Mouse (Mus musculus) limb, embryonic 12.5 days (tissue): ENCODE measurements around the gene Gm7138. TPM values are rescaled to one million over a fixed set of nuclear protein-coding genes. Genes with fewer than 3 reads are reported as not detected.
"Not testable (repeated sequence)": the region's sequence is repeated elsewhere in the genome, so short reads cannot be mapped to it uniquely, and the experiment has no call there.

Experiments used
- ATAC-seq: fragments of 200-750 bp; cut with Nextera tagmentation; 2 replicates; pipeline ENCODE4 v1.8.0; 2017; ENCODE audit warnings: low read depth, moderate TSS enrichment; ENCODE audit not compliant: insufficient number of reproducible peaks, insufficient read depth, low FRiP score, low TSS enrichment
- H3K27ac ChIP-seq: fragments of 300-500 bp; sonication (generic); 2 replicates; pipeline ENCODE4 v1.5.1; 2016; ENCODE audit warnings: mild to moderate bottlenecking, moderate library complexity
- H3K27me3 ChIP-seq: fragments of 300-500 bp; sonication (generic); 2 replicates; pipeline ENCODE4 v1.6.1; 2016; ENCODE audit warnings: mild to moderate bottlenecking, moderate library complexity
- H3K36me3 ChIP-seq: fragments of 300-500 bp; sonication (generic); 2 replicates; pipeline ENCODE4 v1.6.1; 2016; ENCODE audit warnings: mild to moderate bottlenecking, moderate library complexity
- H3K4me1 ChIP-seq: fragments of 300-500 bp; sonication (generic); replicated peaks from 2 replicates; pipeline ENCODE4 v1.6.1; 2016
- H3K4me2 ChIP-seq: fragments of 300-500 bp; sonication (generic); 2 replicates; pipeline ENCODE4 v1.6.1; 2016; ENCODE audit warnings: mild to moderate bottlenecking, moderate library complexity
- H3K4me3 ChIP-seq: fragments of 300-500 bp; sonication (generic); replicated peaks from 2 replicates; pipeline ENCODE4 v1.5.1; 2016; ENCODE audit warnings: mild to moderate bottlenecking
- H3K9ac ChIP-seq: fragments of 300-500 bp; sonication (generic); replicated peaks from 2 replicates; pipeline ENCODE4 v1.6.1; 2016; ENCODE audit warnings: mild to moderate bottlenecking, moderate library complexity
- H3K9me3 ChIP-seq: fragments of 300-500 bp; sonication (generic); 2 replicates; pipeline ENCODE4 v1.6.1; 2016; ENCODE audit warnings: mild to moderate bottlenecking, moderate library complexity
- whole genome bisulfite sequencing: fragments of 180-500 bp; shearing (Covaris S2); methylation state at CpG from one replicate; pipeline ENCODE4 v1.1.7; 2016; 5-methylcytosine and 5-hydroxymethylcytosine counted together
- polyA plus RNA-seq: library from polyadenylated mRNA; unstranded; fragments of >200 nt; fragmentation: Nextera tagmentation; extraction: Ambion mirVana; gene quantifications from 2 replicates; pipeline ENCODE4 v1.2.1, GENCODE M21; 2016

Gm7138 gene
- polyA plus RNA-seq, 1 experiment from 2014 or later, result not detected

DNA sequence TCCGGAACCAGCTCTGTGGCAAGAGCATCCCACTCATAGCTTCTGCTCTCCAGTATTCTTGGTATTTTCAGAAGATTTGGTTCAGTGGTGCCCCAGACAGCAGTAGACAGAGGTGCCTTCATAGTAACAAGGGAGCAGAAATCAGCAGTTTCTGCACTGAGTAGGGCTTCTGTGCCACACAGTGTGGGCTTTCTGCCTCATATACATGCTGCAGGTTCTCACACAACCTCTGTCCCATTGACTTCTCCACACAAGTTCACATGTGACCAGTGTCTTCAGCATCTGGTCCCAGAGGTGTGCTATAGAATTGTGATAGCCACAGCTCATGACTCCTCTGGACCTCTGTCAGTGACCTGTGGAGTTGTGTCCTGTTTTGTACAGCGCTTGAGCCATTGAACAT, 11.9 kb upstream of the Gm7138 start:
- 72% methylated on average over 2 of the region's 2 CpGs for WGBS
- Histone ChIP-seq H3K4me1 (no peaks in the 10 kb centered on the region), H3K27me3 (no peaks in the 10 kb centered on the region), H3K4me2 (no peak overlapping the region), H3K36me3 (no peaks in the 10 kb centered on the region), H3K9ac (no peak overlapping the region), H3K27ac (no peak overlapping the region), H3K4me3 (no peak overlapping the region), H3K9me3 (no peaks in the 10 kb centered on the region)
- ATAC-seq, result no peak

DNA sequence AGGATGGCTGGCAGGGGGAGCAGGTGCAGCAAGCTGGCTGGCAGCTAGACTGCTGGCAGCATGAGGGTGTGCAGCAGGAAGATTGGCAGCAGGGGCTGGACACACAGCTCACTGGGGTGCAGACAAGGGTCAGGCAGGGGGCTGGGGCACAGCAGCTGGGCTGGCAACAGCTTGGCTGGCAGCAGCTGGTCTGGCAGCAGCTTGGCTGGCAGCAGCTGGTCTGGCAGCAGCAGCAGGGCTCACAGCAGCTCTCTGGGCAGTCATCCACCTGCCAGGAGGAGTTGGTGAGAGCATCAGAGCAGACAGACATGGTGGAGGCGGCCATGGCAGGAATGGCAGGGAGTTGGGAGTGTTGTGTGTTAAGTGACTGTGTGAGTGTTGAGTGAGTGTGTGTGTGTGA, 11.1 kb upstream of the Gm7138 start, which contains the start of gene Gm7137:
Gene Gm7137 (minus strand): TSS at position 325 of the 400 bp plus-strand sequence.
- H3K27ac ChIP-seq, H3K4me3 ChIP-seq, H3K27me3 ChIP-seq, H3K4me1 ChIP-seq, H3K4me2 ChIP-seq, H3K36me3 ChIP-seq, H3K9me3 ChIP-seq, H3K9ac ChIP-seq, ATAC-seq: not testable (repeated sequence)
- WGBS, result 42% methylated on average over 1 of the region's 1 CpGs

GRCm38 (mm10) chr10:77783396-77783795, 6.7 kb upstream of the Gm7138 start:
- not testable (repeated sequence) for H3K36me3 ChIP-seq, ATAC-seq, H3K27me3 ChIP-seq, H3K27ac ChIP-seq, H3K4me1 ChIP-seq, H3K9me3 ChIP-seq, H3K4me3 ChIP-seq, H3K9ac ChIP-seq, H3K4me2 ChIP-seq
- 84% methylated on average over 3 of the region's 3 CpGs for WGBS

- not testable (repeated sequence) for ATAC-seq, H3K27ac ChIP-seq, H3K4me1 ChIP-seq, H3K9ac ChIP-seq, H3K9me3 ChIP-seq, H3K36me3 ChIP-seq, H3K27me3 ChIP-seq, H3K4me3 ChIP-seq, H3K4me2 ChIP-seq
- WGBS, result 40% methylated on average over 1 of the region's 1 CpGs
Observed at GRCm38 (mm10) chr10:77782442-77782841, 5.7 kb upstream of the Gm7138 start, which contains the start of gene Gm3250. Gene Gm3250 (minus strand): TSS chr10:77782542.

- not testable (repeated sequence) for H3K4me2 ChIP-seq, H3K4me3 ChIP-seq, H3K36me3 ChIP-seq, ATAC-seq, H3K9ac ChIP-seq, H3K27ac ChIP-seq, H3K9me3 ChIP-seq, H3K27me3 ChIP-seq, H3K4me1 ChIP-seq
- WGBS, result 95% methylated on average over 3 of the region's 3 CpGs
Observed at GRCm38 (mm10) chr10:77772142-77772541, 4.6 kb downstream of the Gm7138 start.

DNA sequence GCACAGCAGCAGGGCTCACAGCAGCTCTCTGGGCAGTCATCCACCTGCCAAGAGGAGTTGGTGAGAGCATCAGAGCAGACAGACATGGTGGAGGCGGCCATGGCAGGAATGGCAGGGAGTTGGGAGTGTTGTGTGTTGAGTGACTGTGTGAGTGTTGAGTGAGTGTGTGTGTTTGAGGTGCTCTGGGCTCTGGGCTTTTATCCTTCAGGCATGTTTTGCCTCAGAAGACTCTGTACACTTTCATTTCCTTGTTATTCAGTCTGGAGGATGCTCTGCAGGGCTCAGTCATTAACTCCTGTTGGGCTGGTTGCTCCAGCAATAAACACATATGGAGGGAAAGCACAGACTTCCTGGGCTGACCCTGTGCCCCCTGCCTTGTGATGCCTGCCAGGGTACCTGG, 5.5 kb downstream of the Gm7138 start, which contains the start of gene Gm3238:
Gene Gm3238 (minus strand): TSS at position 101 of the 400 bp plus-strand sequence.
- H3K27me3 ChIP-seq, H3K36me3 ChIP-seq, H3K4me3 ChIP-seq, ATAC-seq, H3K9me3 ChIP-seq, H3K9ac ChIP-seq, H3K4me2 ChIP-seq, H3K27ac ChIP-seq, H3K4me1 ChIP-seq: not testable (repeated sequence)
- 64% methylated on average over 1 of the region's 1 CpGs for WGBS

GRCm38 (mm10) chr10:77769727-77770126, 7.0 kb downstream of the Gm7138 start:
- Histone ChIP-seq H3K9me3 (no peaks in the 10 kb centered on the region), H3K27me3 (no peaks in the 10 kb centered on the region), H3K27ac (no peak overlapping the region), H3K4me1 (no peaks in the 10 kb centered on the region), H3K4me2 (no peak overlapping the region), H3K9ac (no peak overlapping the region), H3K36me3 (no peaks in the 10 kb centered on the region), H3K4me3 (no peak overlapping the region)
- ATAC-seq, result no peak
- WGBS, result 71% methylated on average over 1 of the region's 1 CpGs

DNA sequence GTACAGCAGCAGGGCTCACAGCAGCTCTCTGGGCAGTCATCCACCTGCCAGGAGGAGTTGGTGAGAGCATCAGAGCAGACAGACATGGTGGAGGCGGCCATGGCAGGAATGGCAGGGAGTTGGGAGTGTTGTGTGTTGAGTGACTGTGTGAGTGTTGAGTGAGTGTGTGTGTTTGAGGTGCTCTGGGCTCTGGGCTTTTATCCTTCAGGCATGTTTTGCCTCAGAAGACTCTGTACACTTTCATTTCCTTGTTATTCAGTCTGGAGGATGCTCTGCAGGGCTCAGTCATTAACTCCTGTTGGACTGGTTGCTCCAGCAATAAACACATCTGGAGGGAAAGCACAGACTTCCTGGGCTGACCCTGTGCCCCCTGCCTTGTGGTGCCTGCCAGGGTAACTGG, 17.2 kb downstream of the Gm7138 start, which contains the start of gene Gm3233:
Gene Gm3233 (minus strand): TSS at position 101 of the 400 bp plus-strand sequence.
- H3K27ac ChIP-seq, H3K4me2 ChIP-seq, H3K9ac ChIP-seq, ATAC-seq, H3K4me3 ChIP-seq, H3K4me1 ChIP-seq, H3K27me3 ChIP-seq, H3K36me3 ChIP-seq, H3K9me3 ChIP-seq: not testable (repeated sequence)
- 40% methylated on average over 1 of the region's 1 CpGs for WGBS

DNA sequence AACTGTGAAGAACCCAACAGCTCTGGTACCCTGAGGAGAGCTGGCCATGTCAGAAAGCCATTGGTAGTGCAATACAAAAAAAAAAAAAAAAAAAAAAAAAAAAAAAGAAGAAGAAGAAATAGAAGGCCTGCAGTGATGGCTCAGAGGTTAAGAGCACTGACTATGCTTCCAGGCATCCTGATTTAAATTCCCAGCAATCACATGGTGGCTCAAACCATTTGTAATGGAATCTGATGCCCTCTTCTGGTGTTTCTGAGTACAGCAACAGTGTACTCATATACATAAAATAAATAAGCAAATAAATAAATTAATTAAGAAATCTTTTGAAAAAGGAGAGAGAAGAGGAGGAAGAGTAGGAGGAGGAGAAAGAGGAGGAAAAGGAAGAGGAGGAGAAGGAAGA, 23.3 kb downstream of the Gm7138 start:
- no peak overlapping the region for H3K27ac ChIP-seq
- ATAC-seq, result no peak

GRCm38 (mm10) chr10:77752312-77752711, 24.4 kb downstream of the Gm7138 start:
- H3K36me3 ChIP-seq, H3K4me2 ChIP-seq, ATAC-seq, H3K9me3 ChIP-seq, H3K27ac ChIP-seq, H3K4me3 ChIP-seq, H3K27me3 ChIP-seq, H3K9ac ChIP-seq: not testable (repeated sequence)
- 68% methylated on average over 3 of the region's 3 CpGs for WGBS
- H3K4me1 ChIP-seq, result peaks cover 15% of the 10 kb centered on the region

More for the DNA sequence above, 23.3 kb downstream of the Gm7138 start:
- H3K4me2 ChIP-seq, result no peak overlapping the region
- no peaks in the 10 kb centered on the region for H3K27me3 ChIP-seq
- H3K4me3 ChIP-seq, result no peak overlapping the region
- no peaks in the 10 kb centered on the region for H3K36me3 ChIP-seq
- no peak overlapping the region for H3K9ac ChIP-seq
- H3K9me3 ChIP-seq, result 0 out of 2 replicates have a peak, but pooled peaks cover 4% of the 10 kb centered on the region
- peaks cover 15% of the 10 kb centered on the region for H3K4me1 ChIP-seq

GRCm38 (mm10) chr10:77751254-77751653, 25.5 kb downstream of the Gm7138 start, which contains the start of gene Gm9736:
Gene Gm9736 (minus strand): TSS chr10:77751354.
- H3K27me3 ChIP-seq, H3K36me3 ChIP-seq, H3K9ac ChIP-seq, H3K4me3 ChIP-seq, H3K4me2 ChIP-seq, ATAC-seq, H3K27ac ChIP-seq, H3K9me3 ChIP-seq: not testable (repeated sequence)
- H3K4me1 ChIP-seq, result peaks cover 15% of the 10 kb centered on the region
- WGBS, result 38% methylated on average over 1 of the region's 1 CpGs

- H3K36me3 ChIP-seq, H3K4me2 ChIP-seq, H3K27ac ChIP-seq, H3K27me3 ChIP-seq, ATAC-seq, H3K4me3 ChIP-seq, H3K9me3 ChIP-seq, H3K9ac ChIP-seq: not testable (repeated sequence)
- peaks cover 15% of the 10 kb centered on the region for H3K4me1 ChIP-seq
- WGBS, result 72% methylated on average over 1 of the region's 1 CpGs
Observed at GRCm38 (mm10) chr10:77750686-77751085, 26.1 kb downstream of the Gm7138 start.
